Mouse (Mus musculus) MEL (cell line): ENCODE measurements around the gene Zscan12.
"Not testable (repeated sequence)": the region's sequence is repeated elsewhere in the genome, so short reads cannot be mapped to it uniquely, and the experiment has no call there.

Source experiments
- CTCF ChIP-seq, 3 experiments: IDR thresholded peaks in 2 of 3; conservative IDR thresholded peaks in 1 of 3; 2 replicates each; pipeline ENCODE4 v1.5.1; 2011 to 2012; ENCODE audit warnings: low read length in 3 of 3, low read depth in 2 of 3, mild to moderate bottlenecking in 2 of 3, improper control_type of control experiment in 1 of 3, inconsistent platforms in 1 of 3, mixed read lengths in 1 of 3, moderate library complexity in 1 of 3; ENCODE audit not compliant: control insufficient read depth in 1 of 3, insufficient read depth in 1 of 3, poor library complexity in 1 of 3, severe bottlenecking in 1 of 3
- GABPA ChIP-seq: IDR thresholded peaks from 2 replicates; pipeline ENCODE4 v1.6.1; 2012; ENCODE audit warnings: low read depth, mild to moderate bottlenecking, inconsistent platforms, low read length, improper control_type of control experiment, moderate library complexity
- GATA1 ChIP-seq: IDR thresholded peaks from 2 replicates; pipeline ENCODE4 v1.6.1; 2011; ENCODE audit warnings: low read depth, low read length, improper control_type of control experiment
- MAFK ChIP-seq: IDR thresholded peaks from 2 replicates; pipeline ENCODE4 v1.6.1; 2011; ENCODE audit warnings: low read depth, mild to moderate bottlenecking, low read length, improper control_type of control experiment, borderline replicate concordance
- NELFE ChIP-seq: IDR thresholded peaks from 2 replicates; pipeline ENCODE4 v1.6.1; 2011; ENCODE audit warnings: low read depth, low read length, improper control_type of control experiment
- POLR2A ChIP-seq, 2 experiments: IDR thresholded peaks; 2 replicates each; pipeline ENCODE4 v1.6.1; 2011 to 2012; ENCODE audit warnings: low read length in 2 of 2, mild to moderate bottlenecking in 2 of 2, control low read depth in 1 of 2, improper control_type of control experiment in 1 of 2, low read depth in 1 of 2, moderate library complexity in 1 of 2; ENCODE audit not compliant: control insufficient read depth in 1 of 2, insufficient read depth in 1 of 2, poor library complexity in 1 of 2
- TAL1 ChIP-seq: IDR thresholded peaks from 2 replicates; pipeline ENCODE4 v1.6.1; 2012; ENCODE audit warnings: mild to moderate bottlenecking, inconsistent platforms, low read length, moderate library complexity, mixed read lengths
- TBP ChIP-seq: IDR thresholded peaks from 2 replicates; pipeline ENCODE4 v1.8.0; 2011; ENCODE audit warnings: low read depth, low read length, improper control_type of control experiment
- TCF12 ChIP-seq: IDR thresholded peaks from 2 replicates; pipeline ENCODE4 v1.6.1; 2014; ENCODE audit warnings: low read depth, mild to moderate bottlenecking, inconsistent platforms, low read length, improper control_type of control experiment, moderate library complexity
- ZC3H11A ChIP-seq: IDR thresholded peaks from 2 replicates; pipeline ENCODE4 v1.6.1; 2012; ENCODE audit warnings: low read depth, mild to moderate bottlenecking, inconsistent platforms, low read length, improper control_type of control experiment

DNA sequence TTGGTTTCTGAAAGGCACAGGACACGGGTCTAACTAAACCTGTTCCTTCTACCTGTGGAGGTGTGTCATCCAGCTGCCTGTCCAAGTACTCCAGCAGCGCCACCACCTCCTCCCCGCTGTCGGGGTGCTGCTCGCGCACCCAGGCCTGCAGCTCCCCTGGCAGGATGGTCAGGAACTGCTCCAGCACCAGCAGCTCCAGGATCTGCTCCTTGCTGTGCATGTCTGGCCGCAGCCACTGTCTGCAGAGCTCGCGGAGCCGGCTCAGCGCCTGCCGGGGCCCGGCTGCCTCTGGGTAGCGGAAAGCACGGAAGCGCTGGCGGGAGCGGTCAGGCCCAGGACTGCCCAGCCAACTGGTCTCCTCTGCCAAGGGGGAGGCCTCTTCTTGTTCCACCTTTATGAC, 33.4 kb downstream of the Zscan12 start:
- not testable (repeated sequence) for TF ChIP-seq CTCF (IDR thresholded peaks at IDR 0.05 in 2 of 3, conservative IDR thresholded peaks at IDR 0.05 in 1 of 3; ENCODE audit: control insufficient read depth in 1 of 3, insufficient read depth in 1 of 3, low read depth in 2 of 3, low read length in 3 of 3, poor library complexity in 1 of 3, severe bottlenecking in 1 of 3); TCF12; GABPA; TAL1; TBP; POLR2A (IDR thresholded peaks at IDR 0.05; ENCODE audit: control insufficient read depth in 1 of 2, insufficient read depth in 1 of 2, low read depth in 1 of 2, low read length in 2 of 2, poor library complexity in 1 of 2); NELFE; ZC3H11A; GATA1; MAFK
